Mouse (Mus musculus) olfactory bulb, adult 2 months (tissue): ENCODE measurements around the gene Trim33.

ENCODE experiments used
- CTCF ChIP-seq: fragments of 200-500 bp; IDR thresholded peaks from 2 replicates; pipeline ENCODE4 v1.5.1; 2012; ENCODE audit warnings: low read depth, mild to moderate bottlenecking, low read length, moderate library complexity; ENCODE audit not compliant: insufficient read depth
- POLR2A ChIP-seq: fragments of 200-500 bp; IDR thresholded peaks from 2 replicates; pipeline ENCODE4 v1.6.1; 2012; ENCODE audit warnings: mild to moderate bottlenecking, low read depth, low read length, moderate library complexity; ENCODE audit not compliant: insufficient read depth

- TF ChIP-seq CTCF (no peak), POLR2A (no peak)
These were observed 102.3 kb downstream of the Trim33 start for GRCm38 (mm10) chr3:103381441-103381840.
